Mouse (Mus musculus) B cell, adult (primary cell): ENCODE results near the gene AL607142.1. TPM values are rescaled to one million over a fixed set of nuclear protein-coding genes. Genes with fewer than 3 reads are reported as not detected.

Source experiments
- total RNA-seq: library from RNA; stranded (reverse); gene quantifications from 4 replicates; pipeline ENCODE4 v1.2.4, GENCODE M21; 2023; ENCODE audit not compliant: inconsistent age

Gene AL607142.1
- total RNA-seq = not detected in 4 replicates

DNA sequence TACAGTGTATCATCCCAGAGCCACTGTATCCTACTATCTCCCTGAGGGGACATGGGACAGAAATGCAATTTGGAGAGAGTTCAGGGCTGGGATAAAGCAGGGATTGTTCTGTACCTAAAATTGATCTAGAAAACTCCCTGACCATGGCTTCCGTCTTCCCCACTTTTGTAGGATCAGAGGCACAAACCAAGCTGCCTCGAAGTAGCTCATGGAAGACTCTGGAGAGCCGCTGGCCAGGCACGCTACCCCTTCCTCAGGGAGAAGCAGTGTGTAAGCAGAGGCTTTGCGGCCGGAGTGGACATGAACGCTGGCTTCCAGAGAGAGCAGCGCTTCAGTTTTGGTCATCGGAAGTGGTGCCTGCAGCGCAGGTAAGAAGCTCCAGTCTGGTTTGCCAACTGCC lies at the start of gene AL607142.1:
Gene AL607142.1 (plus strand): TSS at position 301 of the 400 bp plus-strand sequence.

Other genes starting within 250 kb of the AL607142.1 start
- gene Edn2, start 96.2 kb downstream of the AL607142.1 start, total RNA-seq = not detected in 4 replicates
- 0.26 to 0.39 TPM (median 0.39 TPM) in 3 of 4 replicates, not detected in the other for gene Foxo6, start 222.4 kb downstream of the AL607142.1 start, total RNA-seq